Mouse (Mus musculus) cerebellum, adult 2 months (tissue): ENCODE measurements at regions not wholly inside any gene's neighbourhood (a gene's known extent, or its start where the extent isn't known, plus 50 kb on each side); places are given as distances from the start of the nearest gene placed in this dataset.

Source experiments
- DNase-seq, 2 experiments: peaks; one replicate each; pipeline ENCODE4 v3.0.0; 2021
- H3K27ac ChIP-seq: fragments of 200-500 bp; 2 replicates; pipeline ENCODE4 v1.5.1; 2012; ENCODE audit warnings: low read length, control low read depth, inconsistent platforms; ENCODE audit not compliant: insufficient read depth
- H3K27me3 ChIP-seq: fragments of 200-500 bp; 2 replicates; pipeline ENCODE4 v1.6.1; 2012; ENCODE audit warnings: inconsistent platforms, mild to moderate bottlenecking, low read length, moderate library complexity; ENCODE audit not compliant: control insufficient read depth, insufficient read depth
- H3K4me1 ChIP-seq: fragments of 200-500 bp; 2 replicates; pipeline ENCODE4 v1.6.1; 2011; ENCODE audit warnings: low read length; ENCODE audit not compliant: control insufficient read depth, insufficient read depth
- H3K4me3 ChIP-seq: fragments of 200-500 bp; replicated peaks from 2 replicates; pipeline ENCODE3; 2011; ENCODE audit warnings: mild to moderate bottlenecking, low read depth, low read length, control low read depth; ENCODE audit not compliant: insufficient read depth
- CTCF ChIP-seq: fragments of 200-500 bp; IDR thresholded peaks from 2 replicates; pipeline ENCODE4 v1.5.1; 2011; ENCODE audit warnings: low read depth, mild to moderate bottlenecking, control low read depth, low read length, moderate library complexity, borderline replicate concordance; ENCODE audit not compliant: insufficient read depth
- POLR2A ChIP-seq: fragments of 200-500 bp; IDR thresholded peaks from 2 replicates; pipeline ENCODE4 v1.6.1; 2011; ENCODE audit warnings: low read length, control low read depth, borderline replicate concordance; ENCODE audit not compliant: insufficient read depth
- WGBS: fragments of 180-500 bp; shearing (Covaris S2); methylation state at CpG from one replicate; pipeline ENCODE4 v1.1.7; 2018; 5-methylcytosine and 5-hydroxymethylcytosine counted together

DNA sequence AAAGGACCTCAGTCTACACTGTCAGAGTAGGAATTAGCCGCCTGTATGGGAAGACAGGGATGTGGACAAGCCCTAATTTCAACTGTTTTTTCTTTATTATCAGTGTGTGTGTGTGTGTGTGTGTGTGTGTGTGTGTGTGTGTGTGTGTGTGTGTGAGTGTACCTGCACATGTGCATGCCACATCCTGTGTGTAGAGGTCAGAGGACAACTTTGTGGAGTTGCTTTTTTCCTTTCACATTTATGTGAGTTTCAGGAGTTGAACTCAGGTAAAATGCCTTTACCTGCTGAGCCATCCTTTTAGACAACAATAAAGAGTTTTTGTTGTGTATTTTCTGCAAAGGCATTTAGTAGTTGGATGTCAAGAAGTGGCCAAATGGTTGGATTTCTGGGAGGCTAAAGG lies 2606.8 kb downstream of the Gm37988 start:
- no peaks in the 10 kb centered on the region for H3K27me3 ChIP-seq

DNA sequence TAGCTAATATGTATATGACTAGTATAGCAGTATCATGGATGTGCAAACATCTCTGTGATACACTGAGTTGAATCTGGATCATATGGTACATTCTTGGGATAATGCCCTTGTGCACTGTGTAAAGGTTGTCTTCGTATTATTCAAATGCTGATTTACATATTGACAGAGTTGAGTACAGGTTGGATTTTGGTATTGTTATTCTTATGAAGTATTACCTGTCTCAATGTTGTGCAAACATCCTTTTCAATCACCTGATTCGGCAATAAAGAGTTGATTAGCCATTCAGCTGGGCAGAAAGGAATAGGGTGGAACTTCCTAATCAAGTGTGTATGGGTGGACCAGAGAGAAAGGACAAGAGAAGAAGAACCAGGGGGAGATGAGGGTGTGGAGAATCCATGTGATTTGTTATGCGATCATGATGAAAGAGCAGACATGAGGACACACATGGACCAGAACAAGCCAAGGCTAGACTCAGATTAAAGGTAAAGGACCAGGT lies 2644.0 kb downstream of the Gm37988 start:
- Histone ChIP-seq H3K27me3 (no peaks in the 10 kb centered on the region), H3K27ac (no peak overlapping the region), H3K4me3 (no peak overlapping the region), H3K4me1 (no peaks in the 10 kb centered on the region)
- 86% methylated on average over 3 of the region's 3 CpGs for WGBS
- no peak for DNase-seq
- no peak for TF ChIP-seq CTCF
- TF ChIP-seq POLR2A, result no peak

More for the DNA sequence above, 2606.8 kb downstream of the Gm37988 start:
- TF ChIP-seq CTCF (no peak), POLR2A (no peak)
- 79% methylated on average over 1 of the region's 1 CpGs for WGBS
- no peak for DNase-seq
- Histone ChIP-seq H3K27ac (no peak overlapping the region), H3K4me1 (no peaks in the 10 kb centered on the region), H3K4me3 (no peak overlapping the region)

DNA sequence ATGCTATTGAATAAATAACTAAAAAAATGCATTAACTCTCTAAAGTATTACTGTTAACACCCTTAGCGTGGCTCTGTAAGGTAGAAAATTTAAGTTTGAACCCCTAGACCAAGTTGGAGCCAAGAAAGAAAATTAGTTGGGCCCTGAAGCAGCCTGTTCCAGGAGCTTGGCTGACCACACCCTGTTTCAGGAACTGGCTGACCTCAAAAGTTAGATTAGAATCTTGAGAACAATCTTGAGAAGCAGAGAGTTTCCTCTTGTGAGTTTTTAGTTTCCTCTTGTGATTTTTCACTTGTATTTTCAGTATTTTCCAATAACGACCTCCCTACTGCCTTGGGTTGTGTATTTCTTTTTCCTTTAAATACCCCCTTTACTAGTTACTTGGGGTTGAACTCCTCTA lies 2647.2 kb downstream of the Gm37988 start:
- Histone ChIP-seq H3K27me3 (no peaks in the 10 kb centered on the region), H3K4me3 (no peak overlapping the region), H3K4me1 (no peaks in the 10 kb centered on the region), H3K27ac (no peak overlapping the region)
- no peak for TF ChIP-seq CTCF
- no peak for TF ChIP-seq POLR2A
- no peak for DNase-seq
- 59% methylated on average over 2 of the region's 2 CpGs for WGBS

DNA sequence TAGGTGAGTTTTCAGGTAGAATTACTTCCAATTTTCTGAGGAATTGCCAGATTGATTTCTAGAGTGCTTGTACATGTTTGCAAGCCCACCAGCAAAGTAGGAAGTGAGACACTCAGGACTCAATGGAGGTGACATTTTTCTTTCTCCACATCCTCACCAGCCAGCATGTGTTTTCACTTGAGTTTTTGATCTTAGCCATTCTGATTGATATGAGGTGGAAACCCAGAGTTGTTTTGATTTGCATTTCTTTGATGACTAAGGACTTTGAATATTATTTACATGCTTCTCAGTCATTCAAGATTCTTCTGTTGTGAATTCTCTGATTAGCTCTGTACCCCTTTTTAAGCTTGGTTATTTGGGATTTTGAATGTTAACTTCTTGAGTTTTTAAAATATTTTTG lies 2650.2 kb downstream of the Gm37988 start:
- no peak overlapping the region for H3K4me3 ChIP-seq
- no peaks in the 10 kb centered on the region for H3K4me1 ChIP-seq
- no peak for TF ChIP-seq POLR2A
- no peak for TF ChIP-seq CTCF
- no peak overlapping the region for H3K27ac ChIP-seq
- H3K27me3 ChIP-seq, result no peaks in the 10 kb centered on the region
- DNase-seq, result no peak

DNA sequence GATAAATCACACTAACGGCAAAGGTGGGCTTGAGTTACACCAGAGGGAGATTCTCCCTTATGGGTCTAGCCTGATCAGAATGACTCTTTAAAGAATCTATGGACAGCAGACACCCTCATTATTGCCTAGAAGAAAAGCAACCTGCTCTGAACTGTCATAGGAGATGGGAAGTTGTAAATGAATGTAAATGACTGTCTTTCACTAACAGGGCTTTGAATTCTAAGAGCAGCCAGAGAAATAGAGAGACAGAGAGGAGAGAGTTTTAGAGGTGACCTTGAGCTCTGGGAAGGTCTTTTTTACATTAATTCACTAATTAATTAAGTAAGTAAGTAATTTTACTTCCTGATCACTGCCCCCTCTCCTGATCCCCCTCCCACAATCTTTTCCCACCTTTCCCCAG lies 2686.4 kb downstream of the Gm37988 start:
- Histone ChIP-seq H3K4me3 (no peak overlapping the region), H3K4me1 (no peaks in the 10 kb centered on the region), H3K27me3 (no peaks in the 10 kb centered on the region), H3K27ac (no peak overlapping the region)
- no peak for DNase-seq
- no peak for TF ChIP-seq CTCF
- no peak for TF ChIP-seq POLR2A
- WGBS, result 92% methylated on average over 1 of the region's 1 CpGs

DNA sequence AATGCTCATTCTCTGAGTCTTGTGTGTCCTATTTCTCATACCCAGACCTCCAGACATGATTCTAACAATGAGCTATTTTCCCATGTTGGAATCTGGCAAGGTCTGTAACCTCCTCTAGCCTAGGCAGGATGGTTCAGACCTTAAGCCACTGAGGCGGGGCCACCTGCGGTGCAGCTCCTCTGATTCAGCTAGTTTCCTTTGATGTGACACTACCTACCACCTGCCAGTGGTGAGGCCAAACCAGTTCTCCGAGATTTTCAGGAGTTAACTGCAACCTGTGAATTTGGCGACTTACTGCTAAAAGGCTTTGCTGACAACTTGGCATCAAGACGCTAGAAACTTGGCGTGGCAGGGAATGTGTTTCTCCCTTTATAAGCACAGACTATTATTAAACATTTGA lies 2691.3 kb downstream of the Gm37988 start:
- no peak for TF ChIP-seq CTCF
- TF ChIP-seq POLR2A, result no peak
- Histone ChIP-seq H3K4me1 (no peaks in the 10 kb centered on the region), H3K27me3 (no peaks in the 10 kb centered on the region), H3K27ac (no peak overlapping the region), H3K4me3 (no peak overlapping the region)
- 59% methylated on average over 6 of the region's 6 CpGs for WGBS
- no peak for DNase-seq

DNA sequence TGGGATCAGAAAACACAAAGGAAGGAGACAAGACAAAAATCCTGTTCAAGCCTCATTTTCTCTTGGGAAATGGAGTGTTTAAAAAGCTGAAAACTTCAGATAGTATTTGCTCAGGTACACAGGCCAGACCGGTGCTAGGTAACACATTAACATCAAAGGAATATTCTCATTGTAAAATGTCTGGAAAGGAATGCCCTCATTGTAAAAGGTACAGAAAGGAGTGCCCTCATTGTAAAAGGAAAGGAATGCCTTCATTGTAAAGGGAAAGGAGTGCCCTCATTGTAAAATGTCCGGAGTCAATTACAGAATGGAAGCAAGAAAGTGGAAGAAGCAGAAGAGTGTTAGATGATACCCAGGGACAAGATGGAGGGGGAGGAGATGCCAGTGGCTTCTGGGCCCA lies 2694.7 kb downstream of the Gm37988 start:
- no peak overlapping the region for H3K4me3 ChIP-seq
- no peak for TF ChIP-seq CTCF
- TF ChIP-seq POLR2A, result no peak
- no peaks in the 10 kb centered on the region for H3K27me3 ChIP-seq
- H3K4me1 ChIP-seq, result no peaks in the 10 kb centered on the region
- 84% methylated on average over 2 of the region's 2 CpGs for WGBS
- no peak for DNase-seq
- no peak overlapping the region for H3K27ac ChIP-seq

DNA sequence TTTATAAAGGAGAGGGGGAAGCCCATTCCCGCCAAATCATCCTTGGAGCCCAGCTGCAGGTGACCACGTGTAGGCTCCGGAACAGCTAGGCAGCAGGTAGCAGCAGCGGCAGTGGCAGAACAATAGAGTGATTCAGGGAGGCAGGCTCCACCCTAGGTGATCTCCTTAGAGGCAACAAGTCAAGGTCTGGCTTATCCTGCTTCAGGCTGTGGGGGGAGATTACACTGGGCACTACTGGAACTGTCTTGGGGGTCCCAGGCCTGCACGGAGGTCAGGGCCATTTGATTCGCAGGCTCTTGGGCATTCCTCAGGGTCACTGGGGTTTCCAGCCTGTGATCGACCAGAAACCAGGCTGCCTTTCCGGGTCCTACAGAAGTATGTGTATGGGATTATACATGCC lies 2711.1 kb downstream of the Gm37988 start:
- DNase-seq, result no peak
- no peak for TF ChIP-seq CTCF
- no peak for TF ChIP-seq POLR2A
- H3K4me3 ChIP-seq, result no peak overlapping the region
- H3K27me3 ChIP-seq, result no peaks in the 10 kb centered on the region
- no peaks in the 10 kb centered on the region for H3K4me1 ChIP-seq
- H3K27ac ChIP-seq, result no peak overlapping the region
- WGBS, result 58% methylated on average over 8 of the region's 8 CpGs

DNA sequence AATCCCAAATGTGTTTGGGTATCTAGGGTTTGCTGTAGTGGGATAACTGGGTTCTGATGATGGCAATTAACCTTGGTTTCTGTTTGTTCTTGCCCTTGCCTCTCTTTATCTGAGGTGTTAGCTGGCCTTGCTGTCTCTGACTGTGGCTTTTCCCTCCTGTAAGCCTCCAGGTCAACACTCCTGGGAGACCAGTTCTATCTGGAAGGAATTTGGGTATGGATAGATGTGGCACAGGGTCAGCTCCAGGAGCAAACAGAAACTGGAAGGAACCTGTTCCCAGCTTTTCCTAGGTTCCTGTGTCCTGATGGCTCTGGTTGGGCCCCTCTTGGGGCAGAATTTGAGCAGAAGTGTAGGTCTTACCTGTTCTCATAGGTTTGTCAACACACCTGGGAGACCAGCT lies 2725.8 kb downstream of the Gm37988 start:
- H3K27ac ChIP-seq, result no peak overlapping the region
- no peaks in the 10 kb centered on the region for H3K27me3 ChIP-seq
- no peak for TF ChIP-seq POLR2A
- TF ChIP-seq CTCF, result no peak
- no peak overlapping the region for H3K4me3 ChIP-seq
- no peak for DNase-seq
- no peaks in the 10 kb centered on the region for H3K4me1 ChIP-seq
